Mouse (Mus musculus) liver, adult (tissue): ENCODE measurements around the gene Klc1.

Experiments
- GATA4 ChIP-seq: IDR thresholded peaks from 2 replicates; pipeline ENCODE4 v1.6.1; 2014; ENCODE audit warnings: mild to moderate bottlenecking, low read length; ENCODE audit not compliant: insufficient replicate concordance

Klc1 gene

GRCm38 (mm10) chr12:111790631-111791030 is 32.0 kb downstream of the Klc1 start:
- TF ChIP-seq GATA4 = no peak

- no peak for TF ChIP-seq GATA4
Measured at GRCm38 (mm10) chr12:111791474-111792104, 32.9 kb downstream of the Klc1 start.

- no peak for TF ChIP-seq GATA4
Measured at GRCm38 (mm10) chr12:111794102-111794501, 35.5 kb downstream of the Klc1 start.

GRCm38 (mm10) chr12:111794526-111795179 is 36.0 kb downstream of the Klc1 start:
- no peak for TF ChIP-seq GATA4

- no peak for TF ChIP-seq GATA4
Measured at GRCm38 (mm10) chr12:111795180-111795895, 36.7 kb downstream of the Klc1 start.

- TF ChIP-seq GATA4 = no peak
Measured at GRCm38 (mm10) chr12:111797251-111797650, 38.6 kb downstream of the Klc1 start.

GRCm38 (mm10) chr12:111798493-111798892 is 39.8 kb downstream of the Klc1 start:
- TF ChIP-seq GATA4 = no peak

GRCm38 (mm10) chr12:111800459-111801183 is 42.0 kb downstream of the Klc1 start:
- no peak for TF ChIP-seq GATA4

- TF ChIP-seq GATA4 = no peak
Measured at GRCm38 (mm10) chr12:111803538-111803937, 44.9 kb downstream of the Klc1 start.

GRCm38 (mm10) chr12:111808775-111809174 is 50.1 kb downstream of the Klc1 start:
- TF ChIP-seq GATA4 = no peak

- TF ChIP-seq GATA4 = no peak
Measured at GRCm38 (mm10) chr12:111809762-111810161, 51.1 kb downstream of the Klc1 start.

- TF ChIP-seq GATA4 = no peak
Measured at GRCm38 (mm10) chr12:111812075-111812474, 53.4 kb downstream of the Klc1 start.

GRCm38 (mm10) chr12:111812611-111813010 is 54.0 kb downstream of the Klc1 start:
- no peak for TF ChIP-seq GATA4

GRCm38 (mm10) chr12:111813111-111813765 is 54.6 kb downstream of the Klc1 start:
- TF ChIP-seq GATA4 = no peak
